8 mouse cellular contexts compared by ENCODE assay signal in the genomic region with DNA sequence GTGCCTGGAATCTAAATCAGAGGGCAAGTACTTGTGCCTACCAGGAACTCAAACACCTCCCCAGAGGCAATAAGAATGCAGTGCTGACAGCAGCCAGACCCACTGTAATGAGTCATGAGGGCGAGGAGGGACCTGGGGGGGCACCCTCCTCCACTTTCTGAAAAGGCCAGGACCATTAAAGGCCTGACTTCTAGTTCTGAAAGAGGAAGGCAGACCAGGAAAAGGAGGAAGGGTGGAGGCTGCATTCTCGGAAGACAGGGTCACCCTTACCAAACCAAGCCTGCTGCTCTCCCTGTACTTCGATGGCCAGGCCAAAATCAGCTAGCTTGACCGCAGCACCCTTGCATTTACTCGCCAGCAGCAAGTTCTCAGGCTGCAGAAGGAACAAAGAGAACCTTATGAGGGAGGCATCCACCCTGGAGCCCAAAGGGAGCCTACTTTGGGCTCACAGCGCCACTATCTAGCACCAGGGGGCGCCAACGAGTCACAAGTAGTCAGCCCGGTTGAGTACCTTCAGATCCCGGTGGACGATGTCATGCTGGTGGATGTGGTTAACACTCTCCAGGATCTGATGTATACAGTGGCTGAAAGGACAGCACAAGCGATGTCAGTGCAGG. TPM values are rescaled to one million over a fixed set of nuclear protein-coding genes. Genes with fewer than 3 reads are reported as not detected.
DNase-seq lines count a peak whose midpoint lies in the region; ATAC-seq lines count a peak whose summit lies in the region.

No protein-coding gene starts in this region.

- 0 out of 2 replicates have a peak overlapping the region, but pooled peaks have one; percentile 12 for H3K27ac ChIP-seq in hindbrain, embryonic 13.5 days

- no peaks in the 10 kb centered on the region for H3K27me3 ChIP-seq in hindbrain, embryonic 13.5 days

- ATAC-seq in hindbrain, embryonic 13.5 days (ENCODE audit: low FRiP score) = peak; percentile 80

- peaks cover 6% of the 10 kb centered on the region; the same call in 1 of the 2 replicates for H3K4me1 ChIP-seq in hindbrain, embryonic 13.5 days (replicated peaks)

- peaks cover 69% of the 10 kb centered on the region for H3K36me3 ChIP-seq in hindbrain, embryonic 13.5 days

- no peaks in the 10 kb centered on the region for H3K9me3 ChIP-seq in hindbrain, embryonic 13.5 days

- H3K4me3 ChIP-seq in hindbrain, embryonic 13.5 days = no peak overlapping the region

- no peak overlapping the region for H3K9ac ChIP-seq in hindbrain, embryonic 13.5 days

- no peak overlapping the region for H3K4me2 ChIP-seq in hindbrain, embryonic 13.5 days

- peak; percentile 89 for DNase-seq in Muller cell, postnatal 12 days (ENCODE audit: inconsistent ontology term)
- DNase-seq in cerebellum, adult 9-11 months = peak; percentile 83
- peak; percentile 78 to 84 for DNase-seq in frontal cortex, postnatal 14 days (ENCODE audit: low spot score in 2 of 2)
- DNase-seq in layer of hippocampus, postnatal 14 days (ENCODE audit: low spot score in 2 of 2) = peak; percentile 85 to 89
- peak; percentile 94 for DNase-seq in lung, postnatal 14 days
- peak; percentile 85 for DNase-seq in ovary, postnatal 36 days (ENCODE audit: low spot score)
- DNase-seq in thymus, postnatal 25 days = peak; percentile 84

- 28% methylated on average over 12 of the region's 12 CpGs for WGBS in hindbrain, embryonic 13.5 days

RNA-seq across cellular contexts. Expression of gene Camk2g, which starts 28.1 kb away (rescaled TPM):
- 116 and 131 TPM in 2 replicates for polyA plus RNA-seq in hindbrain, embryonic 13.5 days (2015; fragmentation: Nextera tagmentation; extraction: Ambion mirVana)
- 100 to 1,000 TPM; 186 to 188 TPM for total RNA-seq in layer of hippocampus, postnatal 14 days (2021)

RNA-seq across cellular contexts. Expression of gene Ndst2, which starts 31.4 kb away (rescaled TPM):
- 16.7 and 19.1 TPM in 2 replicates for polyA plus RNA-seq in hindbrain, embryonic 13.5 days (2015; fragmentation: Nextera tagmentation; extraction: Ambion mirVana)
- total RNA-seq in layer of hippocampus, postnatal 14 days (2021) = 10 to 100 TPM; 14.3 to 18.1 TPM

RNA-seq across cellular contexts. Expression of gene Zswim8, which starts 58.4 kb away (rescaled TPM):
- 45.3 and 46.2 TPM in 2 replicates for polyA plus RNA-seq in hindbrain, embryonic 13.5 days (2015; fragmentation: Nextera tagmentation; extraction: Ambion mirVana)
- total RNA-seq in layer of hippocampus, postnatal 14 days (2021) = 100 to 1,000 TPM; 142 to 161 TPM
